Mouse (Mus musculus) hindbrain, postnatal 0 days (tissue): Measurements from ENCODE around the gene Ptpdc1. TPM values are rescaled to one million over a fixed set of nuclear protein-coding genes. Genes with fewer than 3 reads are reported as not detected.
A peak's percentile ranks its signal among the peaks of the same experiment; 100 is the strongest.

Experiments used
- ATAC-seq: fragments of 200-750 bp; cut with Nextera tagmentation; 2 replicates; pipeline ENCODE4 v1.8.0; 2017; ENCODE audit warnings: mild to moderate bottlenecking, moderate TSS enrichment, moderate library complexity
- DNase-seq: peaks from one replicate; pipeline ENCODE4 v3.0.0-alpha.2; 2015; ENCODE audit warnings: low spot score
- H3K27ac ChIP-seq: fragments of 300-500 bp; sonication (generic); 2 replicates; pipeline ENCODE4 v1.5.1; 2014; ENCODE audit warnings: mild to moderate bottlenecking
- H3K27me3 ChIP-seq: fragments of 300-500 bp; sonication (generic); 2 replicates; pipeline ENCODE4 v1.6.1; 2014; ENCODE audit warnings: low read length, mixed read lengths; ENCODE audit not compliant: insufficient read depth
- H3K36me3 ChIP-seq: fragments of 300-500 bp; sonication (generic); 2 replicates; pipeline ENCODE4 v1.6.1; 2014; ENCODE audit warnings: low read length, mixed read lengths; ENCODE audit not compliant: insufficient read depth
- H3K4me1 ChIP-seq: fragments of 300-500 bp; sonication (generic); 2 replicates; pipeline ENCODE4 v1.6.1; 2014; ENCODE audit warnings: antibody characterized with exemption, low read length, mixed read lengths; ENCODE audit not compliant: insufficient read depth
- H3K4me2 ChIP-seq: fragments of 300-500 bp; sonication (generic); 2 replicates; pipeline ENCODE4 v1.6.1; 2014; ENCODE audit warnings: low read depth, mild to moderate bottlenecking, low read length, moderate library complexity, mixed read lengths
- H3K4me3 ChIP-seq: fragments of 300-500 bp; sonication (generic); 2 replicates; pipeline ENCODE4 v1.5.1; 2014; ENCODE audit warnings: low read length
- H3K9ac ChIP-seq: fragments of 300-500 bp; sonication (generic); replicated peaks from 2 replicates; pipeline ENCODE4 v1.6.1; 2014; ENCODE audit warnings: mild to moderate bottlenecking, low read length, moderate library complexity, mixed read lengths
- H3K9me3 ChIP-seq: fragments of 300-500 bp; sonication (generic); 2 replicates; pipeline ENCODE4 v1.6.1; 2016; ENCODE audit warnings: low read length, mixed read lengths
- CTCF ChIP-seq: IDR thresholded peaks from 2 replicates; pipeline ENCODE4 v1.5.1; 2016; ENCODE audit warnings: antibody characterized with exemption, control low read depth, low read depth
- WGBS: fragments of 180-500 bp; shearing (Covaris S2); extraction: QIAGEN DNeasy Blood & Tissue Kit; methylation state at CpG from one replicate; pipeline ENCODE4 v1.1.7; 2014; 5-methylcytosine and 5-hydroxymethylcytosine counted together
- microRNA counts: library from miRNA; unstranded; fragments of <30 nt; microRNA quantifications from one replicate; lab custom pipeline; 2015
- microRNA-seq, 2 experiments: library from miRNA; unstranded; fragments of <30 nt; microRNA quantifications; one replicate each; pipeline ENCODE4; 2016
- polyA plus RNA-seq: library from polyadenylated mRNA; unstranded; fragments of >200 nt; fragmentation: Nextera tagmentation; extraction: Ambion mirVana; gene quantifications from 2 replicates; pipeline ENCODE4 v1.2.1, GENCODE M21; 2015
- total RNA-seq: library from RNA; depleted of rRNA; stranded (reverse); fragments of >200 nt; gene quantifications from 2 replicates; pipeline ENCODE4 v1.2.3, GENCODE M21; 2014; rRNA removed

The Ptpdc1 gene
- total and polyA plus RNA-seq, 2 experiments from 2014 or later = 13.5 to 30.8 TPM

DNA sequence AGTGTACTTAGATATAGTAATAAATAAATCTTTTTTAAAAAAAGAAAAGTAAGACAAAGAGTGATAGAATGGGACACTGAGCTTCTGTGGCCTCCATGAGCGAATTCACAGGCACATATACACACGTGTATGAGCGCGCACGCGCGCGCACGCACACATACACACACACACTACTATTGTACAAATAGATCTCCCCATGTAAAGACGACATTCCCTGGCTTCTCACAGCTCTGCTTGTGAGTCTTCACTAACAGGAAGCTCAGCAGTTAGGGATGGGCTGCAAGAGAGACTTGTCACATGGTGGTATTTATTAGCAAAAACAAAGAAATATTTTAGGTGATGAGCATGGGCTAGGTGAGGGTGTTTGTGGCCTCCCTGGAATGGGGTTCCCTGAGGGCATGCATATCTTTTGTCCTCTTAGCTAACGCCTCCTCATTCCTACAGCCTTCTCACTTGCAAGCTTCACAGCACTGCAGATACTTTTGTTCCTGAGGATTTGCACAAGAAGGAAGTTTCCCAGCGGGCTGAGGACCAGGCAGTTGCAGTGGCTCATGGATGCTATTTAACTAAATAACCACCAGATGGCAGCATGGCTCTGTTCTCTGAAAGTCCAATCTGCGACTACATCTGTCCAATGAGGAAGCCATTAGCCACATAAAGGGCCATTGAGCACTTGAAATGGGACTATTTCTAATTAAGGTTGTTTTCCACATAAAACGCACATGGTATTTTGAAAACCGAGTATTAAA lies 97.2 kb downstream of the Ptpdc1 start:
- no peak overlapping the region for H3K27ac ChIP-seq
- no peaks in the 10 kb centered on the region for H3K36me3 ChIP-seq
- H3K4me1 ChIP-seq = no peaks in the 10 kb centered on the region
- H3K4me2 ChIP-seq = no peak overlapping the region
- no peaks in the 10 kb centered on the region for H3K9me3 ChIP-seq
- 52% methylated on average over 15 of the region's 15 CpGs for WGBS
- DNase-seq (peak; percentile 94), ATAC-seq (peak; percentile 80)
- H3K27me3 ChIP-seq = no peaks in the 10 kb centered on the region
- H3K9ac ChIP-seq = no peak overlapping the region
- peak; percentile 95 for TF ChIP-seq CTCF
- no peak overlapping the region for H3K4me3 ChIP-seq

MicroRNA genes within 50 kb of the gene (microRNA counts, 519-probe panel; counts per million panel counts)
- microRNA mmu-let-7a (lab: Ali Mortazavi, UCI) = 6,565 counts per million, percentile 97 among the panel's probes with 10 or more counts
- 6,426 counts per million, percentile 96 among the panel's probes with 10 or more counts for microRNA mmu-let-7d (lab: Ali Mortazavi, UCI)
- 5,559 counts per million, percentile 91 among the panel's probes with 10 or more counts for microRNA mmu-let-7f (lab: Ali Mortazavi, UCI)

Small RNA genes lying within 50 kb of the gene (microRNA-seq; reads per million reads assigned to microRNA genes)
- 0 reads per million in 2 experiments for gene Gm24111
- 125 to 229 reads per million in 2 experiments for gene Mirlet7a-1
- gene Mirlet7d = 8,384 to 13,417 reads per million in 2 experiments
- gene Mirlet7f-1 = 0 reads per million in 2 experiments

Other genes with a start within 250 kb of the Ptpdc1 start
- 19.3 and 23.9 TPM in 2 replicates for gene Zfp169, start 112.2 kb downstream of the Ptpdc1 start, total RNA-seq
- gene Zfp169, start 112.2 kb downstream of the Ptpdc1 start, polyA plus RNA-seq = 2.8 TPM in 2 replicates
- gene A830005F24Rik, start 112.1 kb downstream of the Ptpdc1 start, total RNA-seq = 2.2 TPM in 1 of 2 replicates, not detected in the other
- gene A830005F24Rik, start 112.1 kb downstream of the Ptpdc1 start, polyA plus RNA-seq = 1.6 and 1.9 TPM in 2 replicates
- not detected in 2 replicates for gene Barx1, start 37.3 kb upstream of the Ptpdc1 start, total RNA-seq
- not detected in 2 replicates for gene Barx1, start 37.3 kb upstream of the Ptpdc1 start, polyA plus RNA-seq
- gene Phf2, start 245.5 kb upstream of the Ptpdc1 start, total RNA-seq = 24.2 and 25.0 TPM in 2 replicates
- 4.7 and 4.8 TPM in 2 replicates for gene Phf2, start 245.5 kb upstream of the Ptpdc1 start, polyA plus RNA-seq